Mouse (Mus musculus) MEL (cell line): ENCODE results near the gene Prkce.

Experiments
- CHD1 ChIP-seq: IDR thresholded peaks from 2 replicates; pipeline ENCODE4 v1.6.1; 2012; ENCODE audit warnings: low read depth, mild to moderate bottlenecking, inconsistent platforms, low read length, improper control_type of control experiment
- E2F4 ChIP-seq: IDR thresholded peaks from 2 replicates; pipeline ENCODE4 v1.6.1; 2011; ENCODE audit warnings: low read depth, low read length, improper control_type of control experiment, borderline replicate concordance
- POLR2A ChIP-seq, 2 experiments: IDR thresholded peaks; 2 replicates each; pipeline ENCODE4 v1.6.1; 2011 to 2012; ENCODE audit warnings: low read length in 2 of 2, mild to moderate bottlenecking in 2 of 2, control low read depth in 1 of 2, improper control_type of control experiment in 1 of 2, low read depth in 1 of 2, moderate library complexity in 1 of 2; ENCODE audit not compliant: control insufficient read depth in 1 of 2, insufficient read depth in 1 of 2, poor library complexity in 1 of 2
- POLR2AphosphoS5 ChIP-seq: IDR thresholded peaks from 2 replicates; pipeline ENCODE4 v1.6.1; 2012; ENCODE audit warnings: low read depth, borderline replicate concordance, mild to moderate bottlenecking, inconsistent platforms, low read length, moderate library complexity, mixed read lengths
- USF2 ChIP-seq, 2 experiments: IDR thresholded peaks; 2 replicates each; pipeline ENCODE4 v1.6.1; 2011 to 2012; ENCODE audit warnings: improper control_type of control experiment in 2 of 2, low read length in 2 of 2, borderline replicate concordance in 1 of 2, inconsistent platforms in 1 of 2, low read depth in 1 of 2, mild to moderate bottlenecking in 1 of 2; ENCODE audit not compliant: insufficient read depth in 1 of 2

GRCm38 (mm10) chr17:86293247-86293744, 125.7 kb downstream of the Prkce start:
- TF ChIP-seq CHD1 (no peak), POLR2A (IDR thresholded peaks at IDR 0.05; ENCODE audit: control insufficient read depth in 1 of 2, insufficient read depth in 1 of 2, low read depth in 1 of 2, low read length in 2 of 2, poor library complexity in 1 of 2) (no peak), E2F4 (no peak), USF2 (IDR thresholded peaks at IDR 0.05; ENCODE audit: borderline replicate concordance in 1 of 2, insufficient read depth in 1 of 2, low read depth in 1 of 2, low read length in 2 of 2) (no peak), POLR2AphosphoS5 (no peak)
